Mouse (Mus musculus): ENCODE measurements around the gene Heatr6. TPM values are rescaled to one million over a fixed set of nuclear protein-coding genes. Genes with fewer than 3 reads are reported as not detected.

Heatr6 gene
- polyA plus RNA-seq, 1 experiment from 2014 or later: 14.4 TPM

DNA sequence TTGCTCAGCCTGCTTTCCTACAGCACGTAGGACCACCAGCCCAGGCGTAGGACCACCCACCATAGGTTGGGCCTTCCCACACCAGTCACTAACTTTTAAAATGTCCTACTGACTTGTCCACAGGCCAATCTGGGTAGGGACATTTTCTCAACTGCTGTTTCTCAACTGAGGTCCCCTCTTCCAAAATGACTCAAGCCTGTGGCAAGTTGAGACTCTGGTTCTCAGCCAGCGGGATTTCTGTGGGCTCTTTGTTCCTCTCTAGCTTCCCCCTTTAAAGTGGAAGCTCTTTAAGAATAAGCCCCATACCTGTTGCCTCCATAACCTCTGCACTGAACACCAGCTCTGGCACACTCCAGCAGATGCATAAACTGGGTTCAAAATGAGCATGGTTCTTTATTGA lies 10.0 kb upstream of the Heatr6 start:
- no peak for ATAC-seq (replicated peaks; ENCODE audit: low FRiP score, low read depth)
- no peak for DNase-seq (ENCODE audit: low spot score)
- Histone ChIP-seq H3K27me3 (ENCODE audit: insufficient read depth, low read length) (no peaks in the 10 kb centered on the region), H3K4me3 (replicated peaks; ENCODE audit: low read depth, low read length) (no peak overlapping the region), H3K9me3 (replicated peaks; ENCODE audit: low read length) (no peaks in the 10 kb centered on the region), H3K27ac (no peak overlapping the region), H3K9ac (ENCODE audit: low read depth, low read length) (no peak overlapping the region), H3K36me3 (ENCODE audit: insufficient read depth, low read length) (no peaks in the 10 kb centered on the region), H3K4me1 (replicated peaks; ENCODE audit: insufficient read depth, low read length) (no peaks in the 10 kb centered on the region), H3K4me2 (ENCODE audit: low read length) (no peak overlapping the region)
- 90% methylated on average over 3 of the region's 3 CpGs for WGBS
- TF ChIP-seq CTCF (IDR thresholded peaks at IDR 0.05; ENCODE audit: low read depth): no peak

DNA sequence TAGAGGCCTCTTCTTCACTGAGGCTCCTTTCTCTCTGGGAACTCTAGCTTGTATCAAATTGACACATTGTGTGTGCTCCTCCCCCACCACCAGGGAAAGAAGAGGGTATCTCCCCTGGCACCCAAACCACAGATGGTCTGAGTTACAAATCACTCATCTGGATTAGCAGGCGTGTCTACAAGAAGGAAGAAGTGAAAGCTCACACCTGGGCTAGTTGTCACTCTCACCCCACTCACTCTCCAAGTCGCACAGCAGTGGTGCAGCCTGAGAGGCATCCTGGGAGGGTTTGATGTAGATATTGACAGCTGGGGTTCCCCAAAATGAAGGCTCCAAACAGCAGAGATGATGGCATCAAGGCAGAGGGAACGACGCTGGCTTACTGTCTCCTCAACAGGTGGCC lies 7.3 kb upstream of the Heatr6 start:
- Histone ChIP-seq H3K4me1 (replicated peaks; ENCODE audit: insufficient read depth, low read length) (no peaks in the 10 kb centered on the region), H3K27me3 (ENCODE audit: insufficient read depth, low read length) (no peaks in the 10 kb centered on the region), H3K36me3 (ENCODE audit: insufficient read depth, low read length) (no peaks in the 10 kb centered on the region), H3K4me3 (replicated peaks; ENCODE audit: low read depth, low read length) (no peak overlapping the region), H3K4me2 (ENCODE audit: low read length) (no peak overlapping the region), H3K9me3 (replicated peaks; ENCODE audit: low read length) (no peaks in the 10 kb centered on the region), H3K9ac (ENCODE audit: low read depth, low read length) (no peak overlapping the region), H3K27ac (no peak overlapping the region)
- ATAC-seq (replicated peaks; ENCODE audit: low FRiP score, low read depth) (no peak), DNase-seq (ENCODE audit: low spot score) (no peak)
- 44% methylated on average over 4 of the region's 4 CpGs for WGBS
- TF ChIP-seq CTCF (IDR thresholded peaks at IDR 0.05; ENCODE audit: low read depth): no peak

DNA sequence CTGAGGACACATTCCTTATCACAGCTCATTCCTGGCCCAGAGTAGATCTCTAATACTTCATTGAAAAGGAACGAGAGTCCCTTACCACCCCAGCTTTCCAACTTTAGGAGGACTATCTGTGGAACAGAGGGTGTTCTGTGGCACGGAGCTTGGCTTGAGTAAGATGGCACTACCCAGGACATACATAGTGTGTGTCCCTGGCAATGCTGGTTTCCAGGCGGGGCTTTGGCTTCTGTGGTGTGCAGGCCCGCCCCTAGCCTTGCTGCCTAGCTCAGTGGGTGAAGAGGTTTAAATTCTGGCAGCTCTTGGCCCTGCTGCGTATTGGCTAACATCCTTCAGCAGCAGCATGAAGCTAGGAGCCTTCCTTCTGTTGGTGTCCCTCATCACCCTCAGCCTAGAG lies 6.8 kb upstream of the Heatr6 start, which contains the start of gene Wfdc21:
Gene Wfdc21 (plus strand): TSS at position 260 of the 400 bp plus-strand sequence.
- no peak within 1 kb of the TSS for H3K9ac ChIP-seq (ENCODE audit: low read depth, low read length)
- DNase-seq (ENCODE audit: low spot score) (no peak), ATAC-seq (replicated peaks; ENCODE audit: low FRiP score, low read depth) (no peak)
- no peaks in the 10 kb centered on the region for H3K4me1 ChIP-seq (replicated peaks; ENCODE audit: insufficient read depth, low read length)
- H3K27me3 ChIP-seq (ENCODE audit: insufficient read depth, low read length): no peaks in the 10 kb centered on the region
- H3K4me2 ChIP-seq (ENCODE audit: low read length): no peak within 1 kb of the TSS
- H3K9me3 ChIP-seq (replicated peaks; ENCODE audit: low read length): no peaks in the 10 kb centered on the region
- WGBS: 82% methylated on average over 5 of the region's 5 CpGs
- TF ChIP-seq CTCF (IDR thresholded peaks at IDR 0.05; ENCODE audit: low read depth): no peak
- H3K4me3 ChIP-seq (replicated peaks; ENCODE audit: low read depth, low read length): no peak within 1 kb of the TSS
- H3K36me3 ChIP-seq (ENCODE audit: insufficient read depth, low read length): no peaks in the 10 kb centered on the region
- H3K27ac ChIP-seq: no peak within 1 kb of the TSS

DNA sequence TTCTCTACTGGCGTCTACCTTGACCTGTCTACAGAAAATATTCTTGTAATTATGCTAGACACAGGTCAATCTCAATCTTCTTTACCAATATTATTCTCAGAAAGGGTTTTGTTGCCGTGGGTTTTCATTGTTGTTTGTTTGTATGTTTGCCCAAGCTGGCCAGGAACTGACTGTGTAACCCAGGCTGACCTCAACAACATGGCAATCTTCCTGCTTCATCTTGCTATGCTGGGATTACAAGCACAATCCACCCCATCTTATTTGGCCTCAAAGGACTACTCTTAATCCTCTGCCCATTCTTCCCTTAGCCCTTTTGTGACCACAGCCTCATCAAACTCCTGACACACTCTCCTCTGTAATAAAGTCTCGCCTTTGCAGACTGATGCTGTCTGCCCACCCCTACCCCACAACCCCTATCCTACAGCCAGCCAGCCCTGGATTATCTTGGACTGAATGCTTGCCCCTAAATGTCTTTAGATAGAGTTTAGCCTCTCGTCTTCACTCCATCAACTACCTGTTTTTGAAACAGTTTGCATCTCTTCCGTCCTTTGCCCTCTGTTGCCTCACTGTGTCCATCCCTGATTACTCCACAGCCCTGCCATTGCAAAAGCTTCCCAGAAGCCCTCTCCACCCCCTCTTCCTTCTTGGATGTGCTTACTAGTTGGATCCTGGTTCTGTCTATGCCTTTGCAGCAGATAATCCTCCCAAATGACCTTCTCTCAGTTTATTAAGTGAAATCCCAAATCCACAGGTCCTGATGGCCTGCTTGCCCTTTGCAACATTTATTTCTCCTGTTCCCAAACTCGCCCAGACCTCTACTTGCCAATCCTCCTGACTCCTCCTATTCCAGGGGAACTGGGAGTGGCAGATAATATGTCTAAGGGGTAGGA lies 5.9 kb upstream of the Heatr6 start:
- ATAC-seq (replicated peaks; ENCODE audit: low FRiP score, low read depth) (no peak), DNase-seq (ENCODE audit: low spot score) (no peak)
- WGBS: 69% methylated on average over 6 of the region's 6 CpGs
- Histone ChIP-seq H3K9me3 (replicated peaks; ENCODE audit: low read length) (no peaks in the 10 kb centered on the region), H3K9ac (ENCODE audit: low read depth, low read length) (no peak overlapping the region), H3K36me3 (ENCODE audit: insufficient read depth, low read length) (no peaks in the 10 kb centered on the region), H3K4me1 (replicated peaks; ENCODE audit: insufficient read depth, low read length) (no peaks in the 10 kb centered on the region), H3K4me2 (ENCODE audit: low read length) (no peak overlapping the region), H3K4me3 (replicated peaks; ENCODE audit: low read depth, low read length) (no peak overlapping the region), H3K27ac (no peak overlapping the region), H3K27me3 (ENCODE audit: insufficient read depth, low read length) (no peaks in the 10 kb centered on the region)
- TF ChIP-seq CTCF (IDR thresholded peaks at IDR 0.05; ENCODE audit: low read depth): no peak

DNA sequence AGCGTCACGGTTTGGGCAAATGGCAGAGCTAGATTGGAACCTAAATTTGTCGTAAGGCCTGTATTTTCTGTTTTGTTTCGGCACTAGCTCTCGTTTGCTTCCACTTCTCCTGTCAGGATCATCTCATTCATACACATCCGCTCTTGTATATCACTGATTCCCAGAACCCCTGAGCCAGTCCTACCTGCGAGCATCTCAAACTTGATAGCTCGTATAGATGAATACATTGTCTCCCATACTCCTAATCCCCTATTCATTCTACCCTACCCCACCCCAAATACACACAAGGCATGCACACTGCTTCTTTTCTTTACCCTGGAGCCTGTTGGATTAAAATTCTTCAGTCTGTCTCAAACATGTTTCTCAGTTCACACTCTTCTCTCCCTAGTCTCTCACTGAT lies 731 bp downstream of the Heatr6 start:
- TF ChIP-seq CTCF (IDR thresholded peaks at IDR 0.05; ENCODE audit: low read depth): no peak
- Histone ChIP-seq H3K4me1 (replicated peaks; ENCODE audit: insufficient read depth, low read length) (peaks cover 8% of the 10 kb centered on the region; the same call in 1 of the 2 replicates), H3K9me3 (replicated peaks; ENCODE audit: low read length) (no peaks in the 10 kb centered on the region), H3K9ac (ENCODE audit: low read depth, low read length) (peak overlapping the region; percentile 76), H3K27me3 (ENCODE audit: insufficient read depth, low read length) (no peaks in the 10 kb centered on the region), H3K4me2 (ENCODE audit: low read length) (peak overlapping the region; percentile 57), H3K27ac (peak overlapping the region; percentile 81), H3K36me3 (ENCODE audit: insufficient read depth, low read length) (peaks cover 23% of the 10 kb centered on the region), H3K4me3 (replicated peaks; ENCODE audit: low read depth, low read length) (peak overlapping the region; percentile 69)
- WGBS: 7% methylated on average over 8 of the region's 8 CpGs
- no peak for ATAC-seq (replicated peaks; ENCODE audit: low FRiP score, low read depth)
- no peak for DNase-seq (ENCODE audit: low spot score)

DNA sequence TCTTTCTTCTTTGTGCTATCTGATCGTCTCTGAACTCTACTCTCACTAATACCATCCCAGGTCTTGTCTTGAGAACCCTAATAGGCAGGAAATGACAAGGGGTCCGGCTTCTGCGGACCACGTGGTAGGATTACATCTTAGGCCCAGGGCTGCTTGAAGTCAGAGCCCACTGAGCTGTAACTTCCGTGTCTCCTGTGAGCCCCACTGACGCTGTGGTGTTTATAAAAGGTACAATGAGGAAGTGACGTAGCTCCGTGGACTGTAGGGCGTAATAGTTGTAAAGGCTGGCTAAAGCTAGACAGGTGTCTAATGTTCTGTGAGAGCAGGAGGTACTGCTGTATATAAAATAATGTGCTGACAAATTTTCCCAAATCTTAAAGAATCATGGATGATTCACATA lies 13.8 kb downstream of the Heatr6 start:
- no peak overlapping the region for H3K9ac ChIP-seq (ENCODE audit: low read depth, low read length)
- no peaks in the 10 kb centered on the region for H3K4me1 ChIP-seq (replicated peaks; ENCODE audit: insufficient read depth, low read length)
- H3K4me3 ChIP-seq (replicated peaks; ENCODE audit: low read depth, low read length): no peak overlapping the region
- no peak overlapping the region for H3K27ac ChIP-seq
- peaks cover 75% of the 10 kb centered on the region for H3K36me3 ChIP-seq (ENCODE audit: insufficient read depth, low read length)
- no peak for TF ChIP-seq CTCF (IDR thresholded peaks at IDR 0.05; ENCODE audit: low read depth)
- no peaks in the 10 kb centered on the region for H3K27me3 ChIP-seq (ENCODE audit: insufficient read depth, low read length)
- ATAC-seq (replicated peaks; ENCODE audit: low FRiP score, low read depth) (no peak), DNase-seq (ENCODE audit: low spot score) (no peak)
- no peak overlapping the region for H3K4me2 ChIP-seq (ENCODE audit: low read length)
- 85% methylated on average over 9 of the region's 9 CpGs for WGBS
- H3K9me3 ChIP-seq (replicated peaks; ENCODE audit: low read length): no peaks in the 10 kb centered on the region

Measured in kidney, postnatal 0 days (tissue).